Mouse (Mus musculus) layer of hippocampus, postnatal 10 days (tissue): Measurements from ENCODE around the gene Tmed8. TPM values are rescaled to one million over a fixed set of nuclear protein-coding genes. Genes with fewer than 3 reads are reported as not detected.

Experiments
- total RNA-seq, 2 experiments: library from RNA; stranded (reverse); gene quantifications; 2 replicates each; pipeline ENCODE4 v1.2.3; 2021

Gene Tmed8
- total RNA-seq, 2 experiments from 2014 or later, result 26.8 to 27.5 TPM

Other genes with a start within 250 kb of the Tmed8 start
- gene Zdhhc22, start 210.0 kb downstream of the Tmed8 start, total RNA-seq, result 10 to 100 TPM; 14.0 to 16.8 TPM
- 10 to 100 TPM; 28.4 to 28.8 TPM for gene Tmem63c, start 179.1 kb downstream of the Tmed8 start, total RNA-seq
- 1 to 10 TPM; 2.9 to 3.7 TPM for gene Ngb, start 97.9 kb downstream of the Tmed8 start, total RNA-seq
- gene Gstz1, start 53.3 kb downstream of the Tmed8 start, total RNA-seq, result 10 to 100 TPM; 53.2 to 54.2 TPM
- gene Pomt2, start 52.5 kb downstream of the Tmed8 start, total RNA-seq, result 10 to 100 TPM; 20.1 to 20.3 TPM
- 1 to 10 TPM; 2.3 to 3.1 TPM for gene Samd15, start 731 bp downstream of the Tmed8 start, total RNA-seq
- 1 to 10 TPM; 1.1 to 1.5 TPM for gene Noxred1, start 38.3 kb upstream of the Tmed8 start, total RNA-seq
- 10 to 100 TPM; 54.9 to 61.5 TPM for gene Vipas39, start 65.8 kb upstream of the Tmed8 start, total RNA-seq
- 100 to 1,000 TPM; 151 to 153 TPM for gene Ahsa1, start 66.0 kb upstream of the Tmed8 start, total RNA-seq
- under 1 TPM; 0.55 to 0.62 TPM for gene Ism2, start 99.3 kb upstream of the Tmed8 start, total RNA-seq
- 10 to 100 TPM; 66.3 to 67.3 TPM for gene Sptlc2, start 187.9 kb upstream of the Tmed8 start, total RNA-seq
- 10 to 100 TPM; 64.2 to 90.1 TPM for gene Slirp, start 243.4 kb upstream of the Tmed8 start, total RNA-seq
- 10 to 100 TPM; 18.8 to 20.5 TPM for gene Alkbh1, start 243.6 kb upstream of the Tmed8 start, total RNA-seq